Mouse (Mus musculus): ENCODE results near the gene Smarca2. TPM values are rescaled to one million over a fixed set of nuclear protein-coding genes. Genes with fewer than 3 reads are reported as not detected.

The Smarca2 gene
- polyA plus RNA-seq, 1 experiment from 2014 or later, result 53.4 TPM

DNA sequence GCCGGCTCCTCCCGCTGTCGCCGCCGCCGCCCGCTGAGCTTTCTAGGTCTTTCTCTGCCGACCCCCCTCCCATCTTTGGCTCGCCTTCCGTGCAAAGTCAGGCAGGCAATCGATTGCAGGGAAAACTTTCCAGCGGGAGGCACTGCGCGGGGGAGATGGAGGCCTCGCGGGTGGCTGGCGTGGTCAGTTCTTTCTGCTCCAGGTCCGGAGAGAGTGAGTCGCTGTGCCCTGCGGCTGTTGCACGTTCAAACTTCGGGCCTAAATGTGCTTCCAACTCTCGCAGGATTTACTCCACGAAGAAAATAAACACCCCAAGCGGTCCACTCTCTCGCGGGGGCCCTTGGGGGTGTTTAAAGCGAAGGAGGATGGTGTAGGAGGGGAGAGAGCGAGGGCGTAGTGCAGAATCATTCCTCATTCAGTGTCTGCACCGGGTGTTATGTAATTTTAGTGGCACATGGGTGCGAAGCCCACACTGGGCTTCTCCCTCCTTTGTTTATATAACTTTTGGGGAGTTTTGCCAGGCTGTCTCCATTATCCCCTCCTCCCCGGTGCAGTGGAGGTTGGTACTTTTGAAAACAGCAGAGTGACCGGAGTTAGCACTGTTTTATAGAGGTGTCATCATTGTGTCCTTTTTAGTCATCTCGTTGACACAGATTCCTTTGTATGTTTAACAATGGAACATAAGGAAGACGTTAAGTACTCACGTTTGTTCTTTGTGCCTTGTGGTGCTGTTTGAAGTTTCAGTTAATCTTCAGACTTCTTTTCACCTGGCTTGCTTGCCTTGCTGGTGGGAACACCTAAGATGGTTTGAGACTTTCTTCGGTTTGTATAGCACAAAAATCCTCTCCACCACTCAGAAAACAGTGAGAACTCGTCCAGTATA lies 2.9 kb downstream of the Smarca2 start:
- ATAC-seq (replicated peaks; ENCODE audit: insufficient number of reproducible peaks, low FRiP score, low TSS enrichment, low read depth), result no peak
- Histone ChIP-seq H3K9me3 (replicated peaks; ENCODE audit: control insufficient read depth, low read length) (no peaks in the 10 kb centered on the region), H3K4me1 (ENCODE audit: control insufficient read depth, insufficient read depth, low read length) (0 out of 2 replicates have a peak, but pooled peaks cover 4% of the 10 kb centered on the region), H3K27me3 (ENCODE audit: control insufficient read depth, insufficient read depth, low read length) (no peaks in the 10 kb centered on the region), H3K36me3 (replicated peaks; ENCODE audit: control insufficient read depth, insufficient read depth, low read depth, low read length) (no peaks in the 10 kb centered on the region), H3K4me2 (ENCODE audit: low read depth, low read length) (peak overlapping the region; percentile 100), H3K27ac (replicated peaks; ENCODE audit: low read depth, low read length) (no peak overlapping the region), H3K4me3 (ENCODE audit: low read depth, low read length) (peak overlapping the region; percentile 72), H3K9ac (replicated peaks; ENCODE audit: low read length) (peak overlapping the region; percentile 74)
- DNase-seq (ENCODE audit: low spot score), result peak; percentile 44
- under 1% methylated on average over 39 of the region's 39 CpGs for WGBS

DNA sequence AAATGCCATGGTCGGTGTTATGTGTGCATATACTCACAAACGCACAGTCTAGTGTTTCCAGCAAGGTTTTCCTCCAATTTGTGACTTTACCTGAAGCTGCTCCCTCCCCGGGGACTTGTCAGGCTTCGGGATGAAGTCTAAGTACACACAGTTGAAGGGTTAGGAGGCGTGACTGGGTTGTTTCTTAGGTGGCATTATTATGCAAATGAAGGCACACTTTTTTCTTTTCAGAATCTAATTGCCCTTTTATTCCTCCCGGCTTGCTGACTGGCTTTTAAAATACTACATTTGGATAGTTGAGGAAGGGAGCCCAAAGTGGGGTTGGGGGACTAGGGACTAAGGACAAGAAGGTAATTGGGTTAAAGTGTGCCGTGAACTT lies 3.6 kb downstream of the Smarca2 start:
- H3K4me1 ChIP-seq (ENCODE audit: control insufficient read depth, insufficient read depth, low read length), result 0 out of 2 replicates have a peak, but pooled peaks cover 4% of the 10 kb centered on the region
- H3K4me3 ChIP-seq (ENCODE audit: low read depth, low read length), result peak overlapping the region; percentile 72
- no peak overlapping the region; the same call in 1 of the 2 replicates for H3K9ac ChIP-seq (replicated peaks; ENCODE audit: low read length)
- no peak overlapping the region for H3K27ac ChIP-seq (replicated peaks; ENCODE audit: low read depth, low read length)
- WGBS, result 3% methylated on average over 7 of the region's 7 CpGs
- no peaks in the 10 kb centered on the region for H3K36me3 ChIP-seq (replicated peaks; ENCODE audit: control insufficient read depth, insufficient read depth, low read depth, low read length)
- H3K27me3 ChIP-seq (ENCODE audit: control insufficient read depth, insufficient read depth, low read length), result no peaks in the 10 kb centered on the region
- peak overlapping the region; percentile 100 for H3K4me2 ChIP-seq (ENCODE audit: low read depth, low read length)
- no peaks in the 10 kb centered on the region for H3K9me3 ChIP-seq (replicated peaks; ENCODE audit: control insufficient read depth, low read length)
- DNase-seq (ENCODE audit: low spot score), result no peak
- no peak for ATAC-seq (replicated peaks; ENCODE audit: insufficient number of reproducible peaks, low FRiP score, low TSS enrichment, low read depth)

- H3K36me3 ChIP-seq (replicated peaks; ENCODE audit: control insufficient read depth, insufficient read depth, low read depth, low read length), result no peaks in the 10 kb centered on the region
- H3K4me2 ChIP-seq (ENCODE audit: low read depth, low read length), result no peak overlapping the region
- 0 out of 2 replicates have a peak, but pooled peaks cover 4% of the 10 kb centered on the region for H3K4me1 ChIP-seq (ENCODE audit: control insufficient read depth, insufficient read depth, low read length)
- DNase-seq (ENCODE audit: low spot score) (no peak), ATAC-seq (replicated peaks; ENCODE audit: insufficient number of reproducible peaks, low FRiP score, low TSS enrichment, low read depth) (no peak)
- no peaks in the 10 kb centered on the region for H3K27me3 ChIP-seq (ENCODE audit: control insufficient read depth, insufficient read depth, low read length)
- H3K9me3 ChIP-seq (replicated peaks; ENCODE audit: control insufficient read depth, low read length), result no peaks in the 10 kb centered on the region
- H3K4me3 ChIP-seq (ENCODE audit: low read depth, low read length), result no peak overlapping the region
- 41% methylated on average over 2 of the region's 2 CpGs for whole genome bisulfite sequencing
- no peak overlapping the region for H3K27ac ChIP-seq (replicated peaks; ENCODE audit: low read depth, low read length)
- no peak overlapping the region for H3K9ac ChIP-seq (replicated peaks; ENCODE audit: low read length)
Observed at GRCm38 (mm10) chr19:26609637-26610036, 4.8 kb downstream of the Smarca2 start.

GRCm38 (mm10) chr19:26612995-26613394 lies 8.1 kb downstream of the Smarca2 start:
- no peak overlapping the region for H3K9ac ChIP-seq (replicated peaks; ENCODE audit: low read length)
- 40% methylated on average over 4 of the region's 4 CpGs for WGBS
- H3K4me1 ChIP-seq (ENCODE audit: control insufficient read depth, insufficient read depth, low read length), result 0 out of 2 replicates have a peak, but pooled peaks cover 1% of the 10 kb centered on the region
- no peak overlapping the region for H3K27ac ChIP-seq (replicated peaks; ENCODE audit: low read depth, low read length)
- no peak for DNase-seq (ENCODE audit: low spot score)
- no peaks in the 10 kb centered on the region for H3K9me3 ChIP-seq (replicated peaks; ENCODE audit: control insufficient read depth, low read length)
- no peaks in the 10 kb centered on the region for H3K36me3 ChIP-seq (replicated peaks; ENCODE audit: control insufficient read depth, insufficient read depth, low read depth, low read length)
- ATAC-seq (replicated peaks; ENCODE audit: insufficient number of reproducible peaks, low FRiP score, low TSS enrichment, low read depth), result no peak
- H3K4me2 ChIP-seq (ENCODE audit: low read depth, low read length), result no peak overlapping the region
- no peaks in the 10 kb centered on the region for H3K27me3 ChIP-seq (ENCODE audit: control insufficient read depth, insufficient read depth, low read length)
- H3K4me3 ChIP-seq (ENCODE audit: low read depth, low read length), result no peak overlapping the region

- Histone ChIP-seq H3K36me3 (replicated peaks; ENCODE audit: control insufficient read depth, insufficient read depth, low read depth, low read length) (no peaks in the 10 kb centered on the region), H3K27ac (replicated peaks; ENCODE audit: low read depth, low read length) (no peak overlapping the region), H3K4me1 (ENCODE audit: control insufficient read depth, insufficient read depth, low read length) (no peaks in the 10 kb centered on the region), H3K4me2 (ENCODE audit: low read depth, low read length) (no peak overlapping the region), H3K27me3 (ENCODE audit: control insufficient read depth, insufficient read depth, low read length) (no peaks in the 10 kb centered on the region), H3K9me3 (replicated peaks; ENCODE audit: control insufficient read depth, low read length) (no peaks in the 10 kb centered on the region), H3K9ac (replicated peaks; ENCODE audit: low read length) (no peak overlapping the region), H3K4me3 (ENCODE audit: low read depth, low read length) (no peak overlapping the region)
- no peak for ATAC-seq (replicated peaks; ENCODE audit: insufficient number of reproducible peaks, low FRiP score, low TSS enrichment, low read depth)
- WGBS, result 65% methylated on average over 5 of the region's 5 CpGs
- DNase-seq (ENCODE audit: low spot score), result no peak
Observed at GRCm38 (mm10) chr19:26613665-26614064, 8.8 kb downstream of the Smarca2 start.

DNA sequence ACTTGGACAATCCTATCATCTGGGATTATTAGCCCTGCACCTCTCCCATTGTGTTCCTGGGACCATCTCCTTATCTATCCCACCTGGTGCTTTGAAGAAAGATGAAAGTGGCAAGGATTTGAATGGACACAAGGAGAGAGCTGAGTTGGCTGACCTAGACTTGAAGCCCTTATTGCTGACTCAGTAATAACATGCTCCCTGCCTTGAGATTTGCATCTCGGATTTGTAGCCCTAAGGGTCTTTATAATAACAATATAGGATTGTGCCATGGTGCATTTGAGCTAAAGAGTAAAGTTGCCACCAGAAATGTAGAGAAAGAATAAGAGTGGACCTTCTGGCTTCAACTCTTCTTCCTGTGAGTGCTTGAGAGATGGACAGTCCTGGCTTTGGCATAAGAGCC lies 11.4 kb downstream of the Smarca2 start:
- H3K9me3 ChIP-seq (replicated peaks; ENCODE audit: control insufficient read depth, low read length), result no peaks in the 10 kb centered on the region
- no peaks in the 10 kb centered on the region for H3K36me3 ChIP-seq (replicated peaks; ENCODE audit: control insufficient read depth, insufficient read depth, low read depth, low read length)
- no peak for DNase-seq (ENCODE audit: low spot score)
- no peaks in the 10 kb centered on the region for H3K27me3 ChIP-seq (ENCODE audit: control insufficient read depth, insufficient read depth, low read length)
- H3K4me2 ChIP-seq (ENCODE audit: low read depth, low read length), result no peak overlapping the region
- H3K9ac ChIP-seq (replicated peaks; ENCODE audit: low read length), result no peak overlapping the region
- H3K4me3 ChIP-seq (ENCODE audit: low read depth, low read length), result no peak overlapping the region
- no peak overlapping the region for H3K27ac ChIP-seq (replicated peaks; ENCODE audit: low read depth, low read length)
- H3K4me1 ChIP-seq (ENCODE audit: control insufficient read depth, insufficient read depth, low read length), result no peaks in the 10 kb centered on the region
- 70% methylated on average over 1 of the region's 1 CpGs for WGBS
- no peak for ATAC-seq (replicated peaks; ENCODE audit: insufficient number of reproducible peaks, low FRiP score, low TSS enrichment, low read depth)

- 88% methylated on average over 5 of the region's 5 CpGs for WGBS
- no peak for ATAC-seq (replicated peaks; ENCODE audit: insufficient number of reproducible peaks, low FRiP score, low TSS enrichment, low read depth)
Observed at GRCm38 (mm10) chr19:26617287-26617686, 12.4 kb downstream of the Smarca2 start.

DNA sequence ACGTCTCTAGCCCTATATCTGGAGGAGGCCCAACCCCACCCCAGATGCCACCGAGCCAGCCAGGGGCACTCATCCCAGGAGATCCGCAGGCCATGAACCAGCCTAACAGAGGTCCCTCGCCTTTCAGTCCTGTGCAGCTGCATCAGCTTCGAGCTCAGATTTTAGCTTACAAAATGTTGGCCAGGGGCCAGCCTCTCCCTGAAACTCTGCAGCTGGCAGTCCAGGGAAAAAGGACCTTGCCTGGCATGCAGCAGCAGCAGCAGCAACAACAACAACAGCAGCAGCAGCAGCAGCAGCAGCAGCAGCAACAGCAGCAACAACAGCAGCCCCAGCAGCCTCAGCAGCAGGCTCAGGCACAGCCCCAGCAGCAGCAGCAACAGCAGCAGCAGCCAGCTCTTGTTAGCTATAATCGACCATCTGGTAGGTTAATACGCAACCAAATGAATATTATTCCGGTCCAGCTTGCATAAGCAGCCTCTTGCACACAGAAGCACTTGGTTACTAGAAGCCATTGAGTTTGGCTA lies 25.9 kb downstream of the Smarca2 start:
- 73% methylated on average over 8 of the region's 8 CpGs for WGBS
- DNase-seq (ENCODE audit: low spot score), result no peak
- Histone ChIP-seq H3K36me3 (replicated peaks; ENCODE audit: control insufficient read depth, insufficient read depth, low read depth, low read length) (no peaks in the 10 kb centered on the region), H3K4me2 (ENCODE audit: low read depth, low read length) (no peak overlapping the region), H3K9ac (replicated peaks; ENCODE audit: low read length) (no peak overlapping the region), H3K27ac (replicated peaks; ENCODE audit: low read depth, low read length) (no peak overlapping the region), H3K27me3 (ENCODE audit: control insufficient read depth, insufficient read depth, low read length) (no peaks in the 10 kb centered on the region), H3K4me1 (ENCODE audit: control insufficient read depth, insufficient read depth, low read length) (no peaks in the 10 kb centered on the region), H3K4me3 (ENCODE audit: low read depth, low read length) (no peak overlapping the region), H3K9me3 (replicated peaks; ENCODE audit: control insufficient read depth, low read length) (no peaks in the 10 kb centered on the region)
- ATAC-seq (replicated peaks; ENCODE audit: insufficient number of reproducible peaks, low FRiP score, low TSS enrichment, low read depth), result no peak

More at GRCm38 (mm10) chr19:26617287-26617686, 12.4 kb downstream of the Smarca2 start:
- Histone ChIP-seq H3K9me3 (replicated peaks; ENCODE audit: control insufficient read depth, low read length) (no peaks in the 10 kb centered on the region), H3K27ac (replicated peaks; ENCODE audit: low read depth, low read length) (no peak overlapping the region), H3K4me1 (ENCODE audit: control insufficient read depth, insufficient read depth, low read length) (no peaks in the 10 kb centered on the region), H3K9ac (replicated peaks; ENCODE audit: low read length) (no peak overlapping the region), H3K4me3 (ENCODE audit: low read depth, low read length) (no peak overlapping the region), H3K36me3 (replicated peaks; ENCODE audit: control insufficient read depth, insufficient read depth, low read depth, low read length) (no peaks in the 10 kb centered on the region), H3K27me3 (ENCODE audit: control insufficient read depth, insufficient read depth, low read length) (no peaks in the 10 kb centered on the region), H3K4me2 (ENCODE audit: low read depth, low read length) (no peak overlapping the region)
- DNase-seq (ENCODE audit: low spot score), result no peak
